Mouse (Mus musculus) kidney, adult 2 months (tissue): ENCODE measurements at regions not wholly inside any gene's neighbourhood (a gene's known extent, or its start where the extent isn't known, plus 50 kb on each side); places are given as distances from the start of the nearest gene placed in this dataset.

Source experiments
- CTCF ChIP-seq: fragments of 200-500 bp; conservative IDR thresholded peaks from 2 replicates; pipeline ENCODE4 v1.5.1; 2011; ENCODE audit warnings: low read depth, mild to moderate bottlenecking, control low read depth, low read length, moderate library complexity, mixed read lengths; ENCODE audit not compliant: insufficient read depth, insufficient read length
- POLR2A ChIP-seq: fragments of 200-500 bp; IDR thresholded peaks from one replicate; pipeline ENCODE4 v1.6.1; 2011; ENCODE audit warnings: low read depth, low read length, control low read depth

DNA sequence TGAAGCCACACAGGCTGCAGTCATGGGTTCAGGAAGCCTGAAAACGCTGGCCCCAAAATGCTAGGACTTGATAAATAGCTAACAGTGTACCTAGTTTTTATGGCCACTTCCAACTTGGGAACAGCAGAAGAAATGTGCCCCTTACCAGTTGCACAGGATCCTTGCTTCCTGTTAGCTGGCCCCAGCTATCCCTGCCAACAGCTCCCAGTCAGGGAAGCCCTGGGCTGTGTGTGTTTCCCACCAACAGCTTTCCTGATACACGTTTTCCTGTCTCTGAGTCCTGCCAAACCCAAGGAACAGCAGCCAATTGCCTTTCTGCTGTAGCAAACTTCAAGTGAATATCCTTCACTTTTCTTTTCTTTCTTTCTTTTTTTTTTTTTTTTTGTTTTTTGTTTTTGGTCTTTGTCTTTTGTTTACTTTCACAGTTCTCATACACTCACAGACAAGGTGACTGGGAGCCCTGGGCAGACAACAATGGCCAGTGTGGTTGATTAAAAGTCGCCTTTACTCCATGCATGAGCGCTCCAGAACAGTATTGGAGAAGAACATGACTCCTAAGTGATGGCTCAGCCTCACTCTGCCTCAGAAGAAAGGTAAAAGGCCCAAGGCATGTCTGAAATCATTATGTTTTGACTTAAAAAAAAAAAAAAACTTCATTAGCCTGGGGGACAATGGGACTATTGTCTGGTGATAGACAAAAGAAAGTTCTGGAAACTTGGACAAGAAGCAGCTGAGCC is 151.7 kb downstream of the Bcl2l11 start:
- TF ChIP-seq CTCF = no peak
- no peak for TF ChIP-seq POLR2A
